Mouse (Mus musculus) adrenal gland, postnatal 25 days (tissue): Measurements from ENCODE around the gene Tgfa. TPM values are rescaled to one million over a fixed set of nuclear protein-coding genes. Genes with fewer than 3 reads are reported as not detected.

Experiments
- DNase-seq: peaks from one replicate; pipeline ENCODE4 v3.0.0; 2021; ENCODE audit warnings: mixed read lengths
- total RNA-seq: library from RNA; stranded (reverse); gene quantifications from 2 replicates; pipeline ENCODE4 v1.2.3, GENCODE M21; 2021

Gene Tgfa
- total RNA-seq, 1 experiment from 2014 or later: 22.4 TPM

DNA sequence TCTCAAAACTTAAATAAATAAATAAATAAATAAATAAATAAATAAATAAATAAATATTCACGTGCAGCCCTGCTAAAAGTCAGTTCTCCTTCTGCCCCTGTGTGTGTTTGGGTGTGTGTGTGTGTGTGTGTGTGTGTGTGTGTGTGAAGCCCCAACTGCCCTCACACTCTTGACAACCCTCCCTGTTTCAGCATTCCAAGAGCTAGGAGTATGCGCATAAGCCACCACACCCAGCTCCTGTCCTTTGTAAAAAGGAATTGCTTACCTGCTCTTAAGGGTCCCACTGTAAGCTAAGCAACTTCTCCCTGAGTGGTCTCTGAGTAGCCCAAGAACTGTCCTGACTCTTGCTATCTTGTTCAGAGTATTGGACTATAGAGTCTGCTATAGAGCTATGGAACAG is 101.9 kb downstream of the Tgfa start:
- DNase-seq: no peak

DNA sequence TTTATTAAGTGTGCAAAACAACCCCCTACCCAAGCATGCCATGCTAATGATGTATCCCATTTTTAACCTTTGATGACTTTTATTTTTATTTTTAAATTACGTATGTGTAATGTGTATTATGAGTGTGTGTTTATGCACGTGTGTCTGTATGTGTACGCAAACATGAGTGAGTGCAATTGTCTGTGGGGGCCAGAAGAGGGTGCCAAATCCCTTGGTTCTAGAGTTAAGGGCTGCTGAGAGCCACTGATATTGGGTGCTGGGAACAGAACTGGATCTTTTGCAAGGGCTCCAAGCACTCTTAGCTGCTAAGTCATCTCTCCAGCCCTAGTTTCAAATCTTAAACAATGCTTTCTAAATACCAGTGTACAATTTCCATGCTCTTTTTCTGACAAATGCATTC is 103.9 kb downstream of the Tgfa start:
- no peak for DNase-seq

DNA sequence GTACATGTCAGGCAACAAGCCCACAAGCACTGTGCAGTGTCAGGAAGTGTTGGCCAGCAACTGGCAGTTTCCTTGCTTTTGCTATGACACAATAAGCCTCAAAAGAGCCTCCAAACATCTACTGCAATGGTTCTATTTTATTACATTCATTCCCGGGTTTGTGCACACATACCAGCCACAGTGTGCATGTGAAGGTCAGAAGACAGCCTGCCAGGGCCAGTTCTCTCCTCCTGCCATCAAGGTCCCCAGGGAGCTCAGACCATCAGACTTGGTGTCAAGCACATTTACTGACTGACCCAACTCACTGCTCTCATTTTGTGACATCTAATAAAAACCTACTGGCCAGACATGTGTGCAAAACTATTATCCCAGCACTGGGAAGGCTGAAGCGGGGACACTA is 104.4 kb downstream of the Tgfa start:
- DNase-seq: peak; percentile 18

DNA sequence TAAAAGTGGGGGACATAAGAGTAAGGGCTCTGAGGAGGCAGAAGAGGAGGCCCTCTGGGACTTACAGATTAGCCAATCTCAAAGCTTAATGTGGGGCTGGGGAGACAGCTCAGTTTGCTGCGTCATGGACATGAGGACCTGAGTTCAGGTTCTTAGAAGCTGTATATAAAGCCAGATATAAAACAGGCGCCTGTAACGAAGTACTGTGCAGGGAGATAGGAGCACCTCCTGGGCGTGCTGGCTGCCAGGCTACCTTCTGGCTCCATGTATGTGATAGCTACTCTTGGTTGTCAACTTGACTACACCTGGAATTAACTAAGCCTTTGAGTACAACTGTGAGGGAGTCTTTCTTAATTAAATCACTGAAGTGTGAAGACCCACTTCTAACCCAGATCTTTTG is 110.7 kb downstream of the Tgfa start:
- DNase-seq: no peak

DNA sequence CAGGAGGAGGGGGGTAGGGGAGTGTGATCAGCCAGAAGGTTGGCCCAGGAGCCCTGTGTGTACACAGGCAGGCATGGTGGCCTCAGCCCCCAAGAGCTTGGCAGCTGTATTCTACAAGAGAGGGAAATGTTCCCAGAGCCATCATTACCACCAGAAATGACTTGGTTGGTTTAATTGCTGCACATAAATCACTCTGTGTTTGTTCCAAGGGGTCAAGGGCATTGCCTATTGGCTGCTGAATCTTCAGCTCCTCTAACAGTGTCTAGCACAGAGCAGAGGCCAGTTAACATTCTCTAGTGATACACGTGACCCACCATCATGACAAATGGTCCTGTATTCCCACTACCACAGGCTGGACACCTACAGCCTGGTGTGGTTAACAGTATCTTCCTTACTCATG is 119.0 kb downstream of the Tgfa start:
- DNase-seq: no peak

DNA sequence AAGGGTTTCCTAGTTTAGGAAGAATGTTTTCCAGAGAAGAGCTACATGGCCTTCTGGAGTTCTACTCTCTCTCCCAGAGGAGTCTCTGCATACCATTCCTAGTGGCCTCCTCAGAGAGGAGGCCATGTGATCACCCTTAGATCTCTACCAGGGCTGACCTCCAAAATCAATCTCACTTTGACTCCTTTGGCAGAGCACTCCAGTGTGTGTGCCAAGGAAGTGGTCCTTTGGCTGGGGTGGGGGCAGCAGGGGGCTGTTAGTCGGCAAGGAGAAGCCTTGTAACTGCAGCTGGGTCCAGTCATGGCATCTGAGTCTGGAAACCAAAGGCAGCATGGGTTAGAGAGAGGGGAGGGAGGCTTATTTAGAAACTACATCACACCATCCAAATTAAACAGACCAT is 122.0 kb downstream of the Tgfa start:
- DNase-seq: no peak

DNA sequence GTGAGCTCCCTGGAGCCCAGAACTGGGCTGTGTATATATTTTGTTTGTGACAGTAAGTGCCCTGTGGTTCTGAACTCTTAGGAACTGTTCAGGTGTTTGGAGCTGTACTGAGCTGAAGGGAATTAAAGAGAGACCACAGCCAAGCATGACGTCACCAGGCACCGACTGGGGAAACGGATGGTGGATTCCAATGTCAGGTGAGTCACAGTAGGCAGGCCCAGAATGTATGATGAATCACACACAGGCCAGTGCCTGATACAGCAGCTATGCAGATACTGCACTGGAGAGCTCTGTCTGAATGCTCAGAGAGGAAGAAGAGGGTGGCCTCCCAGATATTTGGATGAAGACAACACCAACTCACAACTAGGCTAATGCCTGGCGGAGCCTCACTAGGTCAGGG is 123.8 kb downstream of the Tgfa start:
- peak; percentile 72 for DNase-seq

DNA sequence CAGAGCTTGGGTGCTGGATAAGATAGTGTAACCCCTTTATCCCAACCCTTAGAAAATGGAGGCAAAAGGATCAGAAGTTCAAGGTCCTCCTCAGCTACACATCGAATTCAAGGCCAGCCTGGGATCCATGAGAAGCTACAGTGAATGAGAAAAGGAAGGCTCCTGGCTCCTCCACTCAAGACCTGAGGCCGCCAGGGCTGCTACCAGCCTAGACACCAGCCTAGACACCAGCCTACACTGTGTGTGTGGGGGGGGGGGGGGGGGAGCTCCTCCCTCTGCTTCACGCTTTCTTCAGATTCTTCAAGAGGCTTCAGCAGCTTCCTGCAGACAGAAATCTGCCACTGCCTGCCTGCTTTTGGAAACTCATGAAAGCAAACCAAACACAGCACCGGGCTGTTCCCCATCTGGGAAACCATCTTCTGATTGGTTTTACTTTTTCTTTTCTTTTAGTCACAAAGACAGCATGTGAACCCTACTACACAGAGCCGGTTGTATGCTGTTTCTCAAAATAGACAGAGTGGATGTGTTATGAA is 127.1 kb downstream of the Tgfa start:
- DNase-seq: no peak

DNA sequence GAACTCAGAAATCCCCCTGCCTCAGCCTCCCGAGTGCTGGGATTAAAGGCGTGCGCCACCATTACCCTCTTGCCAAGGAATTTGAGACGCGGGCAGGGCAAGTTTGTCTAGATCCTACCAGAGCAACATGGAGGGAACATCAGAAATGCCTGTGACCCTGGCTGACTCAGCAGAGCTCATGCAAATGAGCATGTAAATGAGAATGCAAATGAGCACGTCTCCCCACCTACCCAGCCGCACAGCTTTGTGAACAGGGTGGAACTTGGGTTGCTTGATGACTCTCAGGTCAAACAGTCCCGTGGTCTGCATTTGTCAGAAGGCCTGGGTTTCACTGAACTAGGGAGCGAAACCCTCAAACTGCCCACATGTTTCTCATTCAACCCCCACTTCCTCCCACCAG is 128.0 kb downstream of the Tgfa start:
- DNase-seq: no peak

DNA sequence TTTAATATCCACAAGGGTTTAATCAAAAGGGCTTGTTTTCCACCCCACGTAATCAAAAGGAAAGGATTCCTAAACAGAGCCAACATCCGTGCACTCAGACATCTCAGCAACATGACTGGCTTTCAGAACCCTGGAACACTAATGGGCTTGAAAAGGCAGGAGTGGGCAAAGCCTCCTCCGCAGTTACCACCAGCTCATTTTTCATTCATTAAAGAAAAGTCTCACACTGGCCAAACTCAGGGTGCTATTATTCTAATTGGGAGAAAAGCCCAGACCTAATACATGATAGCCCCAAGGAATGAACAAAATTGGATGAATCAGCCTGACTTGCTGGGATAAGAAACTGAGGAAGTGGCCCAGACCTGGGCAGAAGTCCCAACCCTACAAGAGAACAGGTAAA is 129.4 kb downstream of the Tgfa start:
- no peak for DNase-seq

Other genes with a start within 250 kb of the Tgfa start
- 142 and 170 TPM in 2 replicates for gene Dusp11, start 233.6 kb upstream of the Tgfa start, total RNA-seq
- gene Figla, start 179.1 kb upstream of the Tgfa start, total RNA-seq: not detected in 2 replicates
- gene Add2, start 166.5 kb upstream of the Tgfa start, total RNA-seq: 1.3 and 2.0 TPM in 2 replicates
- gene Fam136a, start 170.4 kb downstream of the Tgfa start, total RNA-seq: 114 and 132 TPM in 2 replicates
- gene Snrpg, start 176.1 kb downstream of the Tgfa start, total RNA-seq: 378 and 463 TPM in 2 replicates
- gene Pcyox1, start 201.9 kb downstream of the Tgfa start, total RNA-seq: 208 and 254 TPM in 2 replicates
- 82.0 and 85.8 TPM in 2 replicates for gene Tia1, start 209.0 kb downstream of the Tgfa start, total RNA-seq
- gene Gm44790, start 231.4 kb downstream of the Tgfa start, total RNA-seq: not detected in 2 replicates
- gene C87436, start 243.2 kb downstream of the Tgfa start, total RNA-seq: 26.0 and 31.3 TPM in 2 replicates